Mouse (Mus musculus) cerebellum, adult 9-11 months (tissue): Measurements from ENCODE around the gene Adam23.

Experiments used
- DNase-seq: peaks from one replicate; pipeline ENCODE4 v3.0.0; 2022

Adam23 gene

GRCm38 (mm10) chr1:63445656-63446046, at the start of gene Adam23:
TSS of gene Adam23 (plus strand) at chr1:63445891.
- peak; percentile 91 for DNase-seq

GRCm38 (mm10) chr1:63401130-63401529, 44.6 kb upstream of the Adam23 start:
- DNase-seq: no peak

- DNase-seq: peak; percentile 17
These were observed 42.1 kb upstream of the Adam23 start for GRCm38 (mm10) chr1:63403601-63404000.

- DNase-seq: no peak
These were observed 37.3 kb upstream of the Adam23 start for GRCm38 (mm10) chr1:63408344-63408743.

GRCm38 (mm10) chr1:63418491-63418890, 27.2 kb upstream of the Adam23 start:
- DNase-seq: no peak

GRCm38 (mm10) chr1:63430668-63431067, 15.0 kb upstream of the Adam23 start:
- DNase-seq: peak; percentile 80

- peak; percentile 64 for DNase-seq
These were observed 14.5 kb upstream of the Adam23 start for GRCm38 (mm10) chr1:63431166-63431565.

- DNase-seq: no peak
These were observed 13.8 kb upstream of the Adam23 start for GRCm38 (mm10) chr1:63431842-63432241.

GRCm38 (mm10) chr1:63434052-63434451, 11.6 kb upstream of the Adam23 start:
- DNase-seq: no peak

GRCm38 (mm10) chr1:63437529-63437928, 8.2 kb upstream of the Adam23 start:
- no peak for DNase-seq

- no peak for DNase-seq
These were observed 3.5 kb upstream of the Adam23 start for GRCm38 (mm10) chr1:63442186-63442585.

- no peak for DNase-seq
These were observed 3.1 kb upstream of the Adam23 start for GRCm38 (mm10) chr1:63442616-63443015.

GRCm38 (mm10) chr1:63445149-63445609, 512 bp upstream of the Adam23 start:
- peak; percentile 67 for DNase-seq

- peak; percentile 74 for DNase-seq
These were observed 485 bp downstream of the Adam23 start for GRCm38 (mm10) chr1:63446047-63446704.

- DNase-seq: no peak
These were observed 1.0 kb downstream of the Adam23 start for GRCm38 (mm10) chr1:63446721-63447120.

- no peak for DNase-seq
These were observed 4.4 kb downstream of the Adam23 start for GRCm38 (mm10) chr1:63450091-63450490.

- no peak for DNase-seq
These were observed 7.7 kb downstream of the Adam23 start for GRCm38 (mm10) chr1:63453332-63453887.

- peak; percentile 86 for DNase-seq
These were observed 12.3 kb downstream of the Adam23 start for GRCm38 (mm10) chr1:63457801-63458519.

GRCm38 (mm10) chr1:63459151-63459550, 13.5 kb downstream of the Adam23 start:
- DNase-seq: no peak

- no peak for DNase-seq
These were observed 14.2 kb downstream of the Adam23 start for GRCm38 (mm10) chr1:63459926-63460325.

- DNase-seq: no peak
These were observed 18.8 kb downstream of the Adam23 start for GRCm38 (mm10) chr1:63464441-63464840.

GRCm38 (mm10) chr1:63473272-63473671, 27.6 kb downstream of the Adam23 start:
- DNase-seq: no peak

- DNase-seq: no peak
These were observed 28.0 kb downstream of the Adam23 start for GRCm38 (mm10) chr1:63473696-63474095.

- peak; percentile 72 for DNase-seq
These were observed 33.3 kb downstream of the Adam23 start for GRCm38 (mm10) chr1:63478946-63479345.
